15 mouse cellular contexts compared by ENCODE assay signal in genomic region chr3:122784245-122784644, GRCm38 (mm10). TPM values are rescaled to one million over a fixed set of nuclear protein-coding genes. Genes with fewer than 3 reads are reported as not detected.
DNase-seq lines count a peak whose midpoint lies in the region; ATAC-seq and TF ChIP-seq lines count a peak whose summit lies in the region.
"Had no signal": no experiment of that assay in that cellular context is flagged by ENCODE, and none has a peak within 500 bp of the region (broad histone marks: within the 10 kb centered on the region; RNA-seq: fewer than 3 reads in every experiment).

No protein-coding gene starts in this region.

- H3K9ac ChIP-seq in midbrain, embryonic 14.5 days (replicated peaks; ENCODE audit: low read length), result no peak overlapping the region
- H3K9ac ChIP-seq in midbrain, embryonic 16.5 days (ENCODE audit: low read depth, low read length), result no peak overlapping the region
- H3K9ac ChIP-seq: kidney, embryonic 15.5 days; limb, embryonic 12.5 days had no signal

- H3K27ac ChIP-seq in kidney, adult 2 months (ENCODE audit: insufficient read depth, low read depth, low read length), result no peak overlapping the region
- H3K27ac ChIP-seq in midbrain, embryonic 14.5 days (replicated peaks; ENCODE audit: low read depth, low read length), result no peak overlapping the region
- H3K27ac ChIP-seq in midbrain, embryonic 16.5 days (ENCODE audit: low read length), result no peak overlapping the region
- H3K27ac ChIP-seq: heart, embryonic 10.5 days; kidney, embryonic 15.5 days; limb, embryonic 12.5 days had no signal

- no peaks in the 10 kb centered on the region for H3K27me3 ChIP-seq in kidney, adult 2 months (replicated peaks; ENCODE audit: control insufficient read depth, insufficient read depth, low read length)
- H3K27me3 ChIP-seq in midbrain, embryonic 14.5 days (ENCODE audit: control insufficient read depth, insufficient read depth, low read length), result no peaks in the 10 kb centered on the region
- H3K27me3 ChIP-seq in midbrain, embryonic 16.5 days (ENCODE audit: control insufficient read depth, insufficient read depth, low read depth, low read length), result no peaks in the 10 kb centered on the region
- H3K27me3 ChIP-seq: kidney, embryonic 15.5 days; limb, embryonic 12.5 days had no signal

- peak; percentile 18 for DNase-seq in embryo, embryonic 10.5 days (ENCODE audit: low spot score)
- no peak for DNase-seq in embryo, embryonic 10 days (ENCODE audit: low spot score)
- DNase-seq in kidney, adult 2 months, result peak; percentile 2
- no peak for DNase-seq in kidney, postnatal 36 days
- peak; percentile 69 for DNase-seq in midbrain, embryonic 14.5 days
- peak; percentile 9 for DNase-seq in naive thymus-derived CD4-positive, alpha-beta T cell, adult 2 months (ENCODE audit: low read depth)
- no peak for DNase-seq in ovary, postnatal 10 days (ENCODE audit: low spot score)
- DNase-seq: cerebellum, postnatal 36 days; lung, postnatal 10 days; right cerebral cortex, postnatal 14 days had no signal

- no peaks in the 10 kb centered on the region for H3K36me3 ChIP-seq in kidney, adult 2 months (ENCODE audit: control insufficient read depth, insufficient read depth, low read length)
- no peaks in the 10 kb centered on the region for H3K36me3 ChIP-seq in midbrain, embryonic 14.5 days (ENCODE audit: control insufficient read depth, insufficient read depth, low read length)
- H3K36me3 ChIP-seq in midbrain, embryonic 16.5 days (ENCODE audit: control insufficient read depth, insufficient read depth, low read length), result no peaks in the 10 kb centered on the region
- H3K36me3 ChIP-seq: G1E; heart, embryonic 10.5 days had no signal

- 44% methylated on average over 1 of the region's 1 CpGs for WGBS in kidney, adult 2 months
- WGBS in midbrain, embryonic 14.5 days, result 63% methylated on average over 1 of the region's 1 CpGs
- WGBS in midbrain, embryonic 16.5 days, result 53% methylated on average over 1 of the region's 1 CpGs

- no peaks in the 10 kb centered on the region for H3K4me1 ChIP-seq in kidney, adult 2 months (ENCODE audit: control insufficient read depth, insufficient read depth, low read length)
- H3K4me1 ChIP-seq in midbrain, embryonic 14.5 days (ENCODE audit: control insufficient read depth, insufficient read depth, low read length), result no peaks in the 10 kb centered on the region
- no peaks in the 10 kb centered on the region for H3K4me1 ChIP-seq in midbrain, embryonic 16.5 days (ENCODE audit: control insufficient read depth, insufficient read depth, low read length)
- H3K4me1 ChIP-seq: heart, embryonic 10.5 days; kidney, embryonic 15.5 days; limb, embryonic 12.5 days had no signal

- no peak for ATAC-seq in midbrain, embryonic 14.5 days (ENCODE audit: low FRiP score, low TSS enrichment)
- ATAC-seq in midbrain, embryonic 16.5 days, result no peak

- H3K4me2 ChIP-seq in midbrain, embryonic 14.5 days (ENCODE audit: low read length), result no peak overlapping the region
- H3K4me2 ChIP-seq in midbrain, embryonic 16.5 days (ENCODE audit: low read length), result no peak overlapping the region
- H3K4me2 ChIP-seq: kidney, embryonic 15.5 days; limb, embryonic 12.5 days had no signal

- TF ChIP-seq CTCF in kidney, adult 2 months (conservative IDR thresholded peaks at IDR 0.05; ENCODE audit: insufficient read depth, insufficient read length, low read depth, low read length), result no peak

- no peak overlapping the region for H3K4me3 ChIP-seq in kidney, adult 2 months (ENCODE audit: insufficient read depth, low read depth, low read length)
- H3K4me3 ChIP-seq in midbrain, embryonic 14.5 days (replicated peaks; ENCODE audit: low read depth, low read length), result no peak overlapping the region
- no peak overlapping the region for H3K4me3 ChIP-seq in midbrain, embryonic 16.5 days (ENCODE audit: low read depth, low read length)
- H3K4me3 ChIP-seq: heart, embryonic 10.5 days; kidney, embryonic 15.5 days; limb, embryonic 12.5 days had no signal

- no peaks in the 10 kb centered on the region for H3K9me3 ChIP-seq in midbrain, embryonic 14.5 days (ENCODE audit: control insufficient read depth, low read length)
- H3K9me3 ChIP-seq in midbrain, embryonic 16.5 days (replicated peaks; ENCODE audit: control insufficient read depth, low read length, poor library complexity, severe bottlenecking), result no peaks in the 10 kb centered on the region
- H3K9me3 ChIP-seq: G1E; heart, embryonic 10.5 days; kidney, embryonic 15.5 days had no signal

- no peak for TF ChIP-seq POLR2A in kidney, adult 2 months (IDR thresholded peaks at IDR 0.05; ENCODE audit: low read depth, low read length)

RNA-seq across cellular contexts. Expression of gene Pde5a, which starts 55.5 kb away (rescaled TPM):
- polyA plus RNA-seq in kidney, adult 2 months (2012; rRNA removed), result 1.3 and 1.4 TPM in 2 replicates
- polyA plus RNA-seq in midbrain, embryonic 14.5 days (2014; fragmentation: Nextera tagmentation; extraction: Ambion mirVana), result 2.3 and 3.4 TPM in 2 replicates
- 1.6 and 1.7 TPM in 2 replicates for polyA plus RNA-seq in midbrain, embryonic 16.5 days (2015; fragmentation: Nextera tagmentation; extraction: Ambion mirVana)
- polyA plus RNA-seq: G1E had no signal

Comparison
In these comparisons a context has a peak if more than half of its experiments do, and no peak if none do; other contexts are left out.
1. DNase-seq: peak in embryo, embryonic 10.5 days (single experiment), kidney, adult 2 months (single experiment), midbrain, embryonic 14.5 days (single experiment) and naive thymus-derived CD4-positive, alpha-beta T cell, adult 2 months (single experiment); none in embryo, embryonic 10 days (single experiment), kidney, postnatal 36 days (0 of 2) and ovary, postnatal 10 days (single experiment).